Mouse (Mus musculus): ENCODE results near the gene Ctsl.
A peak's percentile ranks its signal among the peaks of the same experiment; 100 is the strongest.

Gene Ctsl

DNA sequence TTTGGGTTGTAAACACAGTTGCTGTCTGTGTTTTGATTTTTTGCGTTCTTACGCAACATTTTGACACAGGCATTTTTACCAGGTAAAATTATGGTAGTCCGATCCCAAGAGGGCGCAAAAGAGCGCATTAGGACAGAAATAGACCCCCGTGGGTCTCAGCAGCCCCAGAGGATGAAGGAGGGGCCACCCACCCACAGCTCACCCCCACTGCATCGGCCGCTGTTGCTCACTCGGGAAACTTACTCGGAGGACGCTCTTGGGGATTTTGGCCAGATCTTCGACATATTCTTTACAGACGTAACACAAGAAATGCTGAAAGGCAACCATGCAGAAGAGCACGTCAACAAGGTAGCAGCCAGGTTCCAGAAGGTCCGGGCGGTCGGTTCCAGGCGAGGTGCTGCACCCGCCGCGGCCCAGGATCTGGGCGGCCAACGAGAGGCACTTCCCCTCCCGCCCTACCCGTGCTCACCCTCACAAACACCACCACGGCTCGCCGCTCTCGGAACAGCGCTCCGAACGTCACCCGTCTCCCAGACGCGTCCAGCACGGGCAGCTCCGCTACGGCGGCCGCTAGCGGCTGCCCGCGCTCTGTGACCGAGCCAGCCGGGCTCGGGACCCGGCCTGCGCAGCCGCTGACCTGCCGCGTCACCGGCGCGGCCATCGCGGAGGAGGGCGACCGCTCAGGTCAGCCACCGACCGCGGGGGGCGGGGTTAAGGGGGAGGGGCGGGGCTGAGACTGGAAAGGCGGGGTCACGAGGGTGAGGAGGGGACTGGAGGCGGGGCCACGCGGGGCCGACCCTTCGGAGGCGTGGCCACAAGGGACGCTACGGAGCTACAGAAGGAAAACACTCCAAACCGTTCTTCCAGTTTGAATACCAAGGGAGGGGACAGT, 58.4 kb downstream of the Ctsl start, which contains the start of gene Aaed1:
TSS of gene Aaed1 (minus strand) at position 687 of the 892 bp plus-strand sequence.
- peak; percentile 56 for DNase-seq (ENCODE audit: low read depth)

- no peak for DNase-seq (ENCODE audit: low read depth)
Measured at GRCm38 (mm10) chr13:64311266-64311665, 59.4 kb downstream of the Ctsl start.

DNA sequence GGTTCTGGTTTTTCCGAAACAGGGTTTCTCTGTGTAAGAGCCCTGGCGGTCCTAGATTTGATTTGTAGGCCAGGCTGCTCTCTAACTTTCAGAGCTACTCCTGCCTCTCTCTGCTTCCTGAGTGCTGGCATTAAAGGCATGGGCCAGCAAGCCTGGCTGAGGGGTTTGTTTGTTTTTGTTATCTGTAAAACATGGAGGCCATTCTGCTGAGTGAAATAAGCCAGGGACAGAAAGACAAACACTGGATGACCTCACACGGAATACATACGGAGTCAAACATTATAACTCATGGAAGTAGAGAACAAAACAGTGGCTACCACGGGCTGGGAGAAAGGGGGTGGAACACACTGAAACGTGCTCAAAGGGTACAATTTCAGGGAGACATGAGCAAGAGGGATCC, 60.1 kb downstream of the Ctsl start:
- no peak for DNase-seq (ENCODE audit: low read depth)

- no peak for DNase-seq (ENCODE audit: low read depth)
Measured at GRCm38 (mm10) chr13:64309842-64310241, 60.8 kb downstream of the Ctsl start.
